Mouse (Mus musculus) ES-E14 (cell line): ENCODE measurements around the gene Smurf2.

ENCODE experiments used
- CHD2 ChIP-seq: IDR thresholded peaks from 2 replicates; pipeline ENCODE4 v1.6.1; 2014; ENCODE audit warnings: mild to moderate bottlenecking, low read depth, low read length, inconsistent platforms
- ZNF384 ChIP-seq: IDR thresholded peaks from 2 replicates; pipeline ENCODE4 v1.6.1; 2012; ENCODE audit warnings: low read depth, low read length, inconsistent platforms

DNA sequence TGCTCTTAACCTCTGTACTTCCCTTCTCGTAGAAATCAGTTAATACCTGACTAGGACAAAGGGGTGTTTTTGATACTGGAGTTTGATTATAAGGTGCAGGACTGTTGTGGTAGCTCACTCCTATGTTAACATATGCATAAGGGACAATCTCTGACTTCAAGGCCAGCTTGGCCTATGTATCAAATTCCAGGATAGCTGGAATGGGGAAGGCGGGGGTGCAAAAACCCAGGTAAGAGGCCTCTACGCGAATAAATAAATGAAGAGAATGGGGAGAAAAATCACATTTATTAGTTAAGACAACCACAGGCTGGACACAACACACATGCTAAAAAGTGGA lies 140.5 kb downstream of the Smurf2 start:
- TF ChIP-seq ZNF384: no peak
- 0 out of 2 replicates have a peak, but pooled peaks have one; percentile 3 for TF ChIP-seq CHD2
